Mouse (Mus musculus) adrenal gland, postnatal 4 days (tissue): ENCODE data around the gene Mmp15. TPM values are rescaled to one million over a fixed set of nuclear protein-coding genes. Genes with fewer than 3 reads are reported as not detected.
"Not testable (repeated sequence)": the region's sequence is repeated elsewhere in the genome, so short reads cannot be mapped to it uniquely, and the experiment has no call there.

ENCODE experiments used
- DNase-seq, 2 experiments: peaks; one replicate each; pipeline ENCODE4 v3.0.0; 2021 to 2022; ENCODE audit warnings: low spot score in 2 of 2, mixed read lengths in 2 of 2
- total RNA-seq, 2 experiments: library from RNA; stranded (reverse); gene quantifications; 2 replicates each; pipeline ENCODE4 v1.2.3; 2021

Gene Mmp15
- total RNA-seq, 2 experiments from 2014 or later: 25.3 to 30.8 TPM

- DNase-seq: no peak
These were observed 24.4 kb downstream of the Mmp15 start for GRCm38 (mm10) chr8:95376309-95376999.

- no peak for DNase-seq
These were observed 25.0 kb downstream of the Mmp15 start for GRCm38 (mm10) chr8:95377101-95377500.

GRCm38 (mm10) chr8:95377863-95378291, 25.8 kb downstream of the Mmp15 start:
- DNase-seq: no peak

- not testable (repeated sequence) for DNase-seq
These were observed 26.9 kb downstream of the Mmp15 start for GRCm38 (mm10) chr8:95378928-95379327.

DNA sequence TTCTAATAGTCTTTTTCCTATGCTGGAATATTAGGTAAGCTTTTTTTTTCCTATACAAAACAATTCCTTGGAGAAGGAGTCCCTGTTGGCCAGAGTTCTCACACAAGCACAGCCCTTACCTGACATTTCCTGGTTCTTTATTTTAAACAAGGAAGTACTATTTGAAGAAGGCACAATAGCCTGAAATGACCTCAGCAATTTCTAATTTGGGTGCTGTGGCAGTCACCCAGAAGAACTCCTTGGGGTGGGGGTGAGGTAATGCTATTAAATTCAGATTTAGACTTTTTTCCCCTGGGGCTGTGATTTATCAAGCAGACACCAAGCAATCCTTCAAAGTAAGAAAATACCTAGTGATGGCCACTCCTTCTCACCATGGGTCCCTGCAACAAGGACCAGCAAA, 28.9 kb downstream of the Mmp15 start:
- DNase-seq: no peak

- DNase-seq: no peak
These were observed 29.5 kb downstream of the Mmp15 start for GRCm38 (mm10) chr8:95381595-95381994.

DNA sequence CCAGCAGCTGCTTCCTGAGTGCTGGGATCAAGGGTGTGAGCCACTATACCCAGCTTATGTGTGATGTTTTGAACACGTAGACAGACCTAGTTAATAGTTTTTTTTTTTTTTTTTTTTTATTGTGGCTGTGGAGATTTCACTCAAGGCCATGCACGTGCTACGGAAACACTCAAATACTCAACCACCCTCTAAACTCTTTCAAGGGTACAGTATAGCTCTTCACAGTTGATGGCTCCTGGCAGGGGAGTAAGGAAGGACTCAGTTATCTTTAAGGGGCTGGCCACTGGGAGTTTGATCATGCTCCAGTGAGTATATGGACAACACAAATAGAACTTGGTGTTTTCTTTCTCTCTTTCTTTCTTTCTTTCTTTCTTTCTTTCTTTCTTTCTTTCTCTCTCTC, 32.4 kb downstream of the Mmp15 start:
- no peak for DNase-seq

DNA sequence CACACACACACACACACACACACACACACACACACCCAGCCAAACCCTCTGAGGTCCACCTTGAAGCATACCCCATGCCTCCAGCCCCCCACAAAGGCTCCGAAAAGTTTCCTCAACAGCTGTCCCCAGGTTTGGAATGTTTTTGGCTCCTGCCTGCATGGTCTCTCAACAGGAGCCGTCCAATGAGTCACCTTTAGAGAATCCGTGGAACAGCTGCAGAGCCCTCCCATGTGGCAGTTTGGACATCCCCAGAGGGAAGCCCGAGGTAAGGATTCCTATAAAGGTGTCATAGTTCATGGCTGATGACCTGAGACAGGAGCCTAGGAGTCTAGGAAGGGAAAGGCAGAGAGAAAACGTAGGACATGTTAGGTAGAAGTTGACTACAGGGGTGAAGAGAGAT, 34.0 kb downstream of the Mmp15 start:
- no peak for DNase-seq

- no peak for DNase-seq
These were observed 35.2 kb downstream of the Mmp15 start for GRCm38 (mm10) chr8:95387221-95387620.

DNA sequence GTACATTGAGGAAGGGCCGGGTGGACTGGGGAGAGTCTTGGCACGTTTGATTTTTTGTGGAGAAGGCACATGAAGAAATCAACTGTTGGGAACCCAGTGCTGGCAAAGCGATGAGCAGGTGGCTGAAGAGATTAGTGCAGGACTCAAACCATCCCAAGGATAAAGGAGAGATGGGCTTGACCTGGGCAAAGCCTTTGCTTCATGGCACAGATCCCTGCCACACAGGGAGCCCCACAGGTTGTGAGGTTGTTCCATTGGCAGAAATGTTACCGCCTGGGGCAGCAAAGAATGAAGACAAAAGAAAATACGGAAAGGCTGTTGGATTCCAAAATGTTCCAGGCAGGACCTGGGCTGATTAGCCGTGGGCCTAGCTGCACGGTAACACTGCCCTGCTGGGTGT, 35.9 kb downstream of the Mmp15 start:
- DNase-seq: no peak

DNA sequence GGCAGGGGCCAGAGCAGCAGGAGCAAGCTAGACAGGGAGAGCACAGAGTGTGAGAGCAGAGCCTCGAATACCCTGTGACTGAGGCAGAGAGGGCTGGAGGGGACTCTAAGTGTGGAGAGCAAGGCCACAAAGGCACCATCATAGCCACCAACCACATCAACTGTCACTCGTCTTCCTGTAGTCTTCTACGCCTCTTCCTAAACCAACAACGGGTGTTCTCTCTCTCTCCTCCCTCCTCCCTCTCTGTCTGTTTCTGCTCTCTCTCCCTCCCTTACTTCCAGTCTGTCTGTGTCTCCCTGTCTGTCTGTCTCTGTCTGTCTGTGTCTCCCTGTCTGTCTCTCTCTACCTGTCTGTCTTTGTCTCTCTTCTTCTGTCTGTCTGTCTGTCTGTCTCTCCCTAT, 38.2 kb downstream of the Mmp15 start:
- DNase-seq: no peak

DNA sequence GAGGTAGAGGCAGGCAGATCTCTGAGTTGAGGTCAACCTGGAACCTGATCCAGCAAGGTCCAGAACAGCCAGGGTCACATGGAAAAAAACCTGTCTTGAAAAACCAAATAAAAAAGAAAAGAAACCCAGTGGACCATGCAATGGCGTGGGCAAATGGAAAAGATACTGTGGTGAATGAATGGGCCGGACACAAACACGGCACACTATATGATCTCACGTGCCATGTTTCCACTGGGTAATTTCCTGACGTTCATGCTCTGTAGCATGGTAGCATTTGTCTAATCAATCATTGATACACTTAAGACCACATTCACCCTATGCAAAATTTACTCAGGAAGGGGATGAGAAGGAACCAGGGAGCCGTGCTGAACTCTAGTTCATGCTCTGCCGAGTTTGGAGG, 39.0 kb downstream of the Mmp15 start:
- DNase-seq: no peak

DNA sequence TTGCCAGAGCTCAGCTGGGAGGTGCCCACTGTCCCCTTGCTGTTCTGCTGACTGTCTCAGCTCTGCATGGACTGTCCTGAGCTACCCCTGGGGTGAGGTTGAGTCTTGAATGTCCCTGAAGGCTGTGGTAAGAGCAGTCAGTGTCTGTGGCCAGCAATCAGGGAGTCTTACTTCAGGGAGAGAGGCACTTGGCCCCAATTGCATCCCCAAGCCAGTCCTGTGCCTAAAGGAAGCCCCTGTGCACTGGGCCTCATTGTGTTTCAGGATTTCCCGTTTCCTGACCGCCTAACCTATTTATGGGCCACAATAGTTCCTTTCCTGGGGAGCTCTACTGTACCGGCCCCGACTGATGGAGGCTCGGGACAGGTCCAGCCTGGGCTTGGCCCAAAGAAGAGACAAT, 40.5 kb downstream of the Mmp15 start:
- DNase-seq: no peak

DNA sequence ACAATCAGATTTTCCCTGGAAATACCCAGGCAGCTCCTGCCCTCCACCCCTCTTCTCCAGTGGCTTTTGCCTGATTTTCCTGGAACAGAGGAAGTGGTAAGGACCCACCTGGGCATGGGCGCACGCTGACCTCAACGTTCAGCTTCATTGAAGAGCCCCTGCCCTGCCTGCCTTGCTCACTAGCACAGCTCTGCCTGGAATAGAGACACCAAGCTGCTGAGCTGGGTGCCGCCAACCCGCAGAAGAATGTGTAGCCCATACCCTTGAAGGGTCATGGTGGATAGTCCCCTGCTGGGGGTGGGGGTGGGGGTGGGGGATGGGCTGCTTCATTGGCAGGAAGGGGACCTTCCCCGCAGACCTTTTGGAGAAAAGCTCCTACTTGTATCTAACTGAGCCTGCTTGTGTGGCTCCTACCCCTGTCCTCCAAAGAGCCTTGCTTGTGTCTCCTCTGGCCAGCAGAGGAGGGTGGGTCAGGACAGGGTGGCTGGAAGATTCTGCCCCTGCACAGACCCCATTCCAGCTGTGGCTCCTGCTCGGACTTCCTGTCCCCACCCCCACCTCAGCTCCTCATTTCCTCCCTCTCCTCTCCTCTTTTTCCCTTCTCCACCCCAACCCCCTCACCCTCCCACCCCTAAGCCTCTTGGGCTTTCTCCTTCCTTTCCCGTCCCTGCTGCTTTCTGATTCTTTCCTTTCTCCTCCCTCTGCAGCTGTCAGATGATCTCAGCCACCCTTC, 43.3 kb downstream of the Mmp15 start:
- DNase-seq: no peak

DNA sequence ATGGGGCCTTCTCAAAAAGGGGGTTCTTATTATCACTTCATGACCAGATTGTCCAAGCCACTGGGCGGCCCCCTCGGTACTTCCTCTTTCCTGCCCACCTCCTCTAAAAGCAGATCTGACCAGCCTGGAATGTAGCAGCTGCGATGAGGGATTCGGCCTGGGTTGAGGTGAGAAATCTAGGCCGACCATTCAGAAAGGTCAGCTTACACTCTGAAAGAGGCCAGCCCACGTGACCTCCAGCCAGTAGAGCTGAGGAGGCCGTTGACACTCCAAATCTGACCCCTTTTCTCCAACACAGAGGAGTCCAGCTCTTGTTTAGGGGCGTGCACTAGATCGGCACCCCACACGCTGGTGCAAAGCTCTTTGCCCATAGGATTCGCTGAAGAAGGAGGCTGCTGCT, 44.7 kb downstream of the Mmp15 start:
- DNase-seq: no peak

DNA sequence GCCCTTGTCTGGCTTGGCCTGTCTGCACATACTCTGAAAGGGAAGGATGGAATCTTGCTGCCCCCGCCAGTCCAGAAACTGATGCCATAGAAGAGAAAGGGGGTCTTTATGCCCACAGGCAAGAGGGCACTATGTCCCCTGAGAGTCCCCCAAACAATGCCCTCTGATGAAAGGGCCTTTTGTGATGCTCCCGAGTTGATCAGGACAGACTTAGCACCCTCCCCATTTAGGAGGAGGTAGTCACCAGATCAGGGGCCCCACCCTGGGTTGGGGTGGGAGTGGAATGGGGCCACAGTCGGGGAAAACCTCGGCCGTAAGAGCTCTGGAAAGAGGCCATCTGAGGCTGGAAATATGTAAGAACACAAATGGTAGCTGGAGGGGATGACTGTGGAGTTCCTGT, 45.1 kb downstream of the Mmp15 start:
- no peak for DNase-seq

GRCm38 (mm10) chr8:95399131-95399530, 47.1 kb downstream of the Mmp15 start:
- no peak for DNase-seq

DNA sequence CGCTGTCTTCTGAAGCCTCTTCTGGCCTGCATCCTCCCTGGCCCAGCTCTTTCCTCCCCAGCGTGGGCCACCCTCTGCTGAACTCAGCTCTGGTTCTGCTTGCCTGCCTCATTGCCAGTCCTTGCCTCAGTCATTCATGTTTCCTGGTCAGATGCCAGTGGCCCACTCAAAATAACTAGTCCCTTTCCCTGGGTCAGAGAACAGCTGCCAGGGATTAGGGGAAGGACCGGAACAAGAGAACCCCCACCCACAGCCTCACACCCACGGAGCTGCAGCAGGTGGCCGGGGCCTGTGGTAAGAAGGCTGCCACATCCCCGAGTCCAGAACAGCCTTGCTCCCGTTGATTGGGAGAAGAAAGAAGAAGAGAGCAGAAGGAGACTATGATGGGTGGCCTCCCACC, 49.0 kb downstream of the Mmp15 start:
- no peak for DNase-seq

DNA sequence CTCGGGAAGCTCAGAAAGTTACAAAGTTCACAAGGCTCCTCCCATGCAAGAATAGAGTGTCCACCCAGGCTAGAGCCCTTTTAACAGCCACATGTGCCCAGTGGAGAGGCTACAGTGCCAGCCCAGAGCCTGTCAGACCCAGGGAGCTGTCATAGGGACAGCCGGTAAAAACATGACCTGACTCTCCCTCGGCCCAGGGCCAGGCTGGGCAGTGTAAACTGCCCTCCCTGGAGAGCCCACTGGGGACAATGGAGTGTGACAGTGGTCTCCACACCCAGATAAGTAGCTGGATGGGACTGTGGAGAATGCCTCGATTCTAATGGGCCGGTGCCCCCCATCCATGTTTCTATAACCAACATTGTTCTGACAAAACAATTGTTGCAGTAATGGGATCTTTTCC, 57.5 kb downstream of the Mmp15 start:
- no peak for DNase-seq

DNA sequence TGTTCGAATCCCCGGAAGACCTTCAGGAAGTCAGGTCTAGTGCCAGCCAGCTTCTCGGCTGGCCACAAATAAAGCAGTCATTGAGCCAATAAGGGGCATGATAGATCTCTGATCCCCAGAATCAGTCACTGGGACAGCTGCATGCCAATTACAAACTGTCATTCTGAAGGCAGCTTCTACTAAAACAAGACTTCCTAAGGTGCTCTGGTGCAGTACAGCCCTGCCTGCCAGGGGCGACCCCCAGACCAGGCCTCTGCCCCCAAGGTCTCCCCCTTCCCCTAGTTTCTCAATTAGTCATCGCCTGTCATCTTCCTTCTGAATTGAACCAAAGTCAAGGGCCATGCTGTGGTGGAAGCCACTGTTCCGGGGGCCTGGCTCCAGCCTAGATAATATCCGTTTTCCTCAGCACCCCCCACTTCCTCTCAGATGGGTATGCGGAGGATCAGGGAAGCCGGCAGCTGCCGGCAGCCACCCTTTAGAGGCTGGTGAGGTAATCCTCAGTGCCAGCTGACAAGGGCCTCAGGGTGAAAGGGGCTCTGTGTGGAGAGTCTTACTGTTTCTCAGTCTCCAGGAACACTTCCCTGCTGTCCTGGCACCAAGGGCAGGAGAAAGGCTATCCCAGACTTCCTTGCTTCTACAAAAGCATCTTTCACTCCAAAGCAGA, 59.4 kb downstream of the Mmp15 start:
- DNase-seq: no peak

GRCm38 (mm10) chr8:95422193-95422810, 70.2 kb downstream of the Mmp15 start:
- no peak for DNase-seq
